Mouse (Mus musculus) embryonic facial prominence, embryonic 10.5 days (tissue): ENCODE data around the gene Serpina1f. TPM values are rescaled to one million over a fixed set of nuclear protein-coding genes. Genes with fewer than 3 reads are reported as not detected.
"Not testable (repeated sequence)": the region's sequence is repeated elsewhere in the genome, so short reads cannot be mapped to it uniquely, and the experiment has no call there.

ENCODE experiments used
- DNase-seq: peaks from one replicate; pipeline ENCODE4 v3.0.0-alpha.2; 2017; ENCODE audit warnings: low spot score
- H3K27ac ChIP-seq: fragments of 300-500 bp; sonication (generic); replicated peaks from 2 replicates; pipeline ENCODE4 v1.5.1; 2016; ENCODE audit warnings: mild to moderate bottlenecking
- H3K27me3 ChIP-seq: fragments of 300-500 bp; sonication (generic); replicated peaks from 2 replicates; pipeline ENCODE4 v1.6.1; 2016; ENCODE audit warnings: low read depth, mild to moderate bottlenecking; ENCODE audit not compliant: poor library complexity, severe bottlenecking
- H3K36me3 ChIP-seq: fragments of 300-500 bp; sonication (generic); replicated peaks from 2 replicates; pipeline ENCODE4 v1.6.1; 2016; ENCODE audit warnings: mild to moderate bottlenecking, moderate library complexity
- H3K4me1 ChIP-seq: fragments of 300-500 bp; sonication (generic); 2 replicates; pipeline ENCODE4 v1.6.1; 2016
- H3K4me3 ChIP-seq: fragments of 300-500 bp; sonication (generic); 2 replicates; pipeline ENCODE4 v1.5.1; 2016; ENCODE audit warnings: mild to moderate bottlenecking, moderate library complexity
- H3K9me3 ChIP-seq: fragments of 300-500 bp; sonication (generic); 2 replicates; pipeline ENCODE4 v1.6.1; 2016; ENCODE audit warnings: mild to moderate bottlenecking
- WGBS: fragments of 180-500 bp; shearing (Covaris S2); methylation state at CpG from one replicate; pipeline ENCODE4 v1.1.7; 2016; 5-methylcytosine and 5-hydroxymethylcytosine counted together
- polyA plus RNA-seq: library from polyadenylated mRNA; unstranded; fragments of >200 nt; fragmentation: Nextera tagmentation; extraction: Ambion mirVana; gene quantifications from 2 replicates; pipeline ENCODE4 v1.2.1, GENCODE M21; 2016

The Serpina1f gene
- not detected in 2 replicates for polyA plus RNA-seq

- no peaks in the 10 kb centered on the region for H3K36me3 ChIP-seq
- 92% methylated on average over 8 of the region's 8 CpGs for WGBS
- H3K4me1 ChIP-seq, result no peaks in the 10 kb centered on the region
- H3K27ac ChIP-seq, result no peak within 1 kb of the TSS
- H3K4me3 ChIP-seq, result no peak within 1 kb of the TSS
- no peaks in the 10 kb centered on the region for H3K9me3 ChIP-seq
- H3K27me3 ChIP-seq, result no peaks in the 10 kb centered on the region
- no peak for DNase-seq
These were observed at the start of gene Serpina1f for GRCm38 (mm10) chr12:103695429-103695828. Gene Serpina1f, minus strand, starts transcription at chr12:103695529.

DNA sequence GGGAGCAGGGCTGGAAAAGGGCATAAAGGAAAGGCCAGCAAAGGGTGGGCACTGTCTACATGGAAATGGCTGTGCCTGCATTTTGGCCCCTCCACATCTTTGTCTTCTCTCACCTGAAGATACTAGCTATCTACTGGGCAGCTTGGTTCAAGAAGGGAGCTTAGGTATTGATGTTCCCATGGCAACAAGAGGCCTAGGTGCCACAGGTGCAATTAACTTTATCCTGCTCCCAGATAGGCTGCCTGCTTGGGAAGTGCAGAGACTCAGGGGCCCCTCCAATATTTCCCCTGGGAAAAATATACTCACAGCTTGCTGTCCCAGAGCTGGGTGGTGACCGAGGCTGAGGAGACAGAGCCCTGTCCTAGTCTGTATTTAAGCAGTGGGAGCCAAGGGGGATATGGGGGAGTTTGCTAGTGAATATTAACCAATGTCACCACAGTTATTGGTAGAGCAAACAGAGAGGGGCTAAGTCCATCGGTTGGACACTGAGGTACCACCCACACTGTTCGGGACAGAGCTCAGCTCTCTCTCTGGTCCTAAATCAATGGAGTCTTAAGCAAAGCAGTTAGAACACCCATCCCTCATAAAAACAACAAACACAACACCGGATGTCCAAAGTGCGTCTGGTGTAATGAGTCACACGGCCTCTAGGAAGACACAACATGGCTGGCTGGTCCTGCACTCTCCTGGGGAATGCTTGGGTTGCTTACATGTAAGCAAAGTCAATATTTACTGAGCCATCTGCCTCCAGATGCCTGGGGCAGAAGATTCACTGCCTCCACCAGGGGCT lies 42.7 kb upstream of the Serpina1f start:
- H3K4me1 ChIP-seq, DNase-seq, H3K4me3 ChIP-seq, H3K27ac ChIP-seq, H3K27me3 ChIP-seq, H3K36me3 ChIP-seq: not testable (repeated sequence)
- WGBS, result 85% methylated on average over 6 of the region's 6 CpGs
- H3K9me3 ChIP-seq, result peaks cover 12% of the 10 kb centered on the region; the same call in 1 of the 2 replicates

- not testable (repeated sequence) for H3K4me3 ChIP-seq, H3K36me3 ChIP-seq, H3K4me1 ChIP-seq, H3K27me3 ChIP-seq, H3K27ac ChIP-seq, DNase-seq
- H3K9me3 ChIP-seq, result peaks cover 12% of the 10 kb centered on the region; the same call in 1 of the 2 replicates
- WGBS, result 90% methylated on average over 4 of the region's 4 CpGs
These were observed 40.2 kb upstream of the Serpina1f start for GRCm38 (mm10) chr12:103735566-103735965.

DNA sequence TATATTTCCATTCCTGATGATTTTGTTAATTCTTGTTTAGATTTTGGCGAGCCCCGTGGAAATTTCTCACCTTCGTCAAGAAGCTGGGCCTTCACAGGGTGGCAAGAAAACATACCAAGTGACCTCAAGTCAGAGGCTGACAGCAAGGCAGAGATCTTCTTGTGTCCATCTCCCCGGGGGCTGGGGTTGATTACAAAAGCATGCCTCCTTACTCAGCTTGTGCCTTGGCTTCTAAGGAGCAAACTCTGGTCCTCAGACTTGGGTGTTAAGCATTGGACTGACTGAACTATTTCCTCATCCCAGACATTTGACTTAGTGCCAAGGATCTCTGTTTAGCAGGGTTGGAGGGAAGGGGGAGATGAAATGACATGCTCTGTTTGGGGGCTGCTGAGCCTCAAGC lies 39.8 kb upstream of the Serpina1f start:
- not testable (repeated sequence) for H3K4me3 ChIP-seq, H3K36me3 ChIP-seq, H3K27me3 ChIP-seq, DNase-seq, H3K4me1 ChIP-seq, H3K27ac ChIP-seq
- H3K9me3 ChIP-seq, result peaks cover 14% of the 10 kb centered on the region; the same call in 1 of the 2 replicates
- 85% methylated on average over 4 of the region's 4 CpGs for WGBS

DNA sequence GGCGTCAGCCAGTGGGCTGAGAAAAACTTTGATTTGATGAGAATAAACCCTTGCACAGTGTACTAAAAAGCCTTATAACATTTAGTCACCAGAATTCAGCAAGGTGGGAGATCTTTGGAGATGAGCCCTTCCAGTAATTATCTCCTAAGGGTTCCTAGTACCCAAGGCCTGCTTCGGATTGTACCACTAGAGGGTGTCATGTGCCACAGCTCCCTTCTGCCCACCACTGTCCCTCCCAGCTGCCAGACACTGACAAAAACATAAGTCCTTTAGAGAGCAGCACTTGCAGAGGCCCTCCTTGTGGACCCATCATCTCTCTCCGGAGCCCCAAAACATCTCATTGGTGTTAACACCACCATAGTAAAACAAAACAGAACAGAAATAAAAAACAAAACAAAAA lies 16.2 kb upstream of the Serpina1f start:
- 75% methylated on average over 3 of the region's 3 CpGs for WGBS
- Histone ChIP-seq H3K9me3 (peaks cover 6% of the 10 kb centered on the region; the same call in 1 of the 2 replicates), H3K4me3 (no peak overlapping the region), H3K27ac (no peak overlapping the region), H3K27me3 (no peaks in the 10 kb centered on the region), H3K4me1 (no peaks in the 10 kb centered on the region; the same call in 1 of the 2 replicates), H3K36me3 (no peaks in the 10 kb centered on the region)
- DNase-seq, result no peak

GRCm38 (mm10) chr12:103710405-103710804 lies 15.1 kb upstream of the Serpina1f start:
- no peaks in the 10 kb centered on the region; the same call in 1 of the 2 replicates for H3K4me1 ChIP-seq
- no peak for DNase-seq
- WGBS, result 62% methylated on average over 1 of the region's 1 CpGs
- H3K9me3 ChIP-seq, result no peaks in the 10 kb centered on the region
- H3K27me3 ChIP-seq, result no peaks in the 10 kb centered on the region
- no peak overlapping the region for H3K27ac ChIP-seq
- no peak overlapping the region for H3K4me3 ChIP-seq
- H3K36me3 ChIP-seq, result no peaks in the 10 kb centered on the region

DNA sequence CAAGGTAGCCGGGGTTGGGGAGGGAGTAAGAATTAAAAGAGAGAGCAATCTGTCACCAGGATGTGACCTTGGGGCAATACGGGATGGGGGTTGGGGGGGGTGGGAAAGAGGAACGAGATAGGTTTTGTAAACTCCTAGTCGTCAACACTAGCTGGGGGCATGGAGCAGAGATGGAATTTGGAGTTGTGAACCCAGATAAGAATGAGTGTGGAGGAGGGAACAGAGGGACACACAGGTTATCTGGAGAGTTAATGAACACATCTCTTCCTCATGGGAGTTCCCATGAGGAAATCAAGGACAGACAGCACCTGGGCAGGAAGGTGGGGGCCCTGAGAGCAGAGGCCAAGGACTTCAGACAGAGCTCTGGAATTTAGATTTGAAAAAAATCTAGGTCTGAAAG lies 10.8 kb upstream of the Serpina1f start:
- Histone ChIP-seq H3K4me3 (no peak overlapping the region), H3K9me3 (no peaks in the 10 kb centered on the region), H3K27ac (no peak overlapping the region), H3K27me3 (no peaks in the 10 kb centered on the region), H3K4me1 (no peaks in the 10 kb centered on the region; the same call in 1 of the 2 replicates), H3K36me3 (no peaks in the 10 kb centered on the region)
- no peak for DNase-seq
- 81% methylated on average over 4 of the region's 4 CpGs for WGBS

- WGBS, result 69% methylated on average over 2 of the region's 2 CpGs
- no peaks in the 10 kb centered on the region; the same call in 1 of the 2 replicates for H3K4me1 ChIP-seq
- DNase-seq, result no peak
- H3K27me3 ChIP-seq, result no peaks in the 10 kb centered on the region
- no peak overlapping the region for H3K27ac ChIP-seq
- no peaks in the 10 kb centered on the region for H3K36me3 ChIP-seq
- H3K9me3 ChIP-seq, result no peaks in the 10 kb centered on the region
- H3K4me3 ChIP-seq, result no peak overlapping the region
These were observed 10.2 kb upstream of the Serpina1f start for GRCm38 (mm10) chr12:103705547-103705946.

GRCm38 (mm10) chr12:103700144-103700750 lies 4.9 kb upstream of the Serpina1f start:
- no peak overlapping the region for H3K4me3 ChIP-seq
- H3K36me3 ChIP-seq, result no peaks in the 10 kb centered on the region
- no peaks in the 10 kb centered on the region for H3K9me3 ChIP-seq
- no peak overlapping the region for H3K27ac ChIP-seq
- 86% methylated on average over 4 of the region's 4 CpGs for whole genome bisulfite sequencing
- no peaks in the 10 kb centered on the region for H3K27me3 ChIP-seq
- no peak for DNase-seq
- H3K4me1 ChIP-seq, result no peaks in the 10 kb centered on the region

DNA sequence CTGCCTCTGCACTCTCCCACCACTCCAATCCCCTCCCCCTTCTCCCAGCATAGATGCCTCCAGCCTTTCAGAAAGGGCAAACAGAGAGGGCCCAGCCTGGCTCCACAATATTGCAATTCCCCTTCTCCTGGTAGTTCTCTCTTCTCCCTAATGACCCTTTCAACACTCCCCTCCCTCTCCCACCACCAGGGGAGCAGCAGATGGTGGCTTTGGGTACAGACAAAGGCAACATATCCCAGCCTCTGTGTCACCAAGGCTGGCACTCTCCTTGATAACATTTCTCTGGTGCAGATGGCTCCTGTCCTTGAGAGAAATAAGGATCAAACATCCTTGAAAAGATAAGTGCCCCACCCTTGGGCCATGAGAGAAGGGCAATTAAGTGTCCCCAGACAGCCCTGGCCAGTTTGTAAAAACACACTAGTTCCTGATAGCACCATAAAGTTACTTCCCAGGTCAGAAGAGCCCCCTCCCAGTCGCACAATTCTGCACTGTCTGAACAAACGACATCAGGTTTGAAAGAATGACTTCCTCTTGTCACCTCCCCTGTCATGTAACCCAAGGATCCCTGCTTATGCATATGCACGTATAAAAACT lies 7.0 kb downstream of the Serpina1f start:
- peak; percentile 9 for DNase-seq
- Histone ChIP-seq H3K27me3 (no peaks in the 10 kb centered on the region), H3K27ac (no peak overlapping the region), H3K9me3 (no peaks in the 10 kb centered on the region), H3K4me3 (no peak overlapping the region), H3K4me1 (no peaks in the 10 kb centered on the region), H3K36me3 (no peaks in the 10 kb centered on the region)
- 54% methylated on average over 3 of the region's 3 CpGs for WGBS

- WGBS, result 73% methylated on average over 7 of the region's 7 CpGs
- no peak for DNase-seq
These were observed 8.3 kb downstream of the Serpina1f start for GRCm38 (mm10) chr12:103687021-103687420.

DNA sequence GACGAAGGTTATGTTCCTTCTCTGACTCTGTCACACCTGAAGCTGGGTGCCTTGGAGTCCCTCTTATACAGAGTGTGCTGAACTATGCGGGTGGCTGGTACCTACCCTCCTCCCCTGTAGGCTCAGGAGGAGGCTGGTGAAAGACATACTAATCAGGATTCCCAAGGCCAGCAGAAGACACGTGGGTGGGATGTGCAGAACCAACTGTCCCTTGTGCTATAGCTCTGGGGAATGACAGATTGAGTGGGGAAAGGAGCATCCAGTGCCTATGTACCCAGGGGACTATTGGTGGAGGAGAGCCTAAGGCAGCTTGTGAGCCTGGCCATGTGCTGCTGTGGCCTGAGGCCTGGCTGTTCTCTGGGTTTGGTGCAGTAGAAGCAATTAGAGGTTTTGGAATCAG lies 9.3 kb downstream of the Serpina1f start:
- Histone ChIP-seq H3K36me3 (no peaks in the 10 kb centered on the region), H3K4me1 (no peaks in the 10 kb centered on the region), H3K4me3 (no peak overlapping the region), H3K9me3 (no peaks in the 10 kb centered on the region), H3K27ac (no peak overlapping the region), H3K27me3 (no peaks in the 10 kb centered on the region)
- DNase-seq, result no peak
- WGBS, result 85% methylated on average over 3 of the region's 3 CpGs

More at GRCm38 (mm10) chr12:103687021-103687420, 8.3 kb downstream of the Serpina1f start:
- Histone ChIP-seq H3K4me1 (no peaks in the 10 kb centered on the region), H3K27ac (no peak overlapping the region), H3K9me3 (no peaks in the 10 kb centered on the region), H3K36me3 (no peaks in the 10 kb centered on the region), H3K27me3 (no peaks in the 10 kb centered on the region), H3K4me3 (no peak overlapping the region)
